Mouse (Mus musculus) megakaryocyte, adult 5-6 weeks (primary cell): ENCODE results near the gene Nova1. TPM values are rescaled to one million over a fixed set of nuclear protein-coding genes. Genes with fewer than 3 reads are reported as not detected.

Source experiments
- ATAC-seq: 2 replicates; pipeline ENCODE4 v1.8.0; 2016; ENCODE audit warnings: mild to moderate bottlenecking, inconsistent platforms; ENCODE audit not compliant: poor library complexity, severe bottlenecking
- total RNA-seq, 2 experiments: library from RNA; stranded (forward) in 1 of 2; stranded (reverse) in 1 of 2; fragments of 153-499, 151-499 nt in 1 of 2; fragments of 221-1000, 200-1000 nt in 1 of 2; gene quantifications; 2 replicates each; pipeline versions ENCODE4 v1.2.3 to v1.2.4; 2015 to 2017

Gene Nova1
- total RNA-seq (2015) (not detected in 2 replicates), total RNA-seq (2017) (not detected in 2 replicates)

DNA sequence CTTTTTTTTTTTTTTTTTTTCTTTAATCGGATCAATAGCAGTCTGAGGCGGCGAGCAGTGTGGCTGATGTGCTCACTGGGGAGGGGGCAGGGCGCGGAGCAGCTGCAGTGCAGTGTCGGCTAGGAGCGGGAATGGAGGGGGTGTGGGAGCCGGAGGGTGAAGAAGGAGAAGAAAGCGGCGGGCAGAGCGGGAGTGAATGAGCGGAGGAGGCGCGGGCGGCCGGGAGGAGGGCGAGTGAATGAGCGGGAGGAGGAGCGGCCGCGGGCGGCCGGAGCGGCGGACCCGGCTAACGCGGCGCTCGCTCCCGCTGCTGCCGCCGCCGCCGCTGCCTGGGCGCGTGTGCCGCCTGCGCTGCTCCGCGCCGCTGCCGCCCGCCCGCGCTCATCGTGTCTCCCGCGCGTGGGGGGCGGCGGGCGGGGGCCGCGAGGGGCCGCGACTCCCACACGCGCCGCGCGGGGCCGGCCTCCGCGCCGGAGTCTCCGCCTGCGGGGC, at the start of gene Nova1:
Gene Nova1, minus strand, starts transcription at position 74 of the 492 bp plus-strand sequence.
- no peak for ATAC-seq

DNA sequence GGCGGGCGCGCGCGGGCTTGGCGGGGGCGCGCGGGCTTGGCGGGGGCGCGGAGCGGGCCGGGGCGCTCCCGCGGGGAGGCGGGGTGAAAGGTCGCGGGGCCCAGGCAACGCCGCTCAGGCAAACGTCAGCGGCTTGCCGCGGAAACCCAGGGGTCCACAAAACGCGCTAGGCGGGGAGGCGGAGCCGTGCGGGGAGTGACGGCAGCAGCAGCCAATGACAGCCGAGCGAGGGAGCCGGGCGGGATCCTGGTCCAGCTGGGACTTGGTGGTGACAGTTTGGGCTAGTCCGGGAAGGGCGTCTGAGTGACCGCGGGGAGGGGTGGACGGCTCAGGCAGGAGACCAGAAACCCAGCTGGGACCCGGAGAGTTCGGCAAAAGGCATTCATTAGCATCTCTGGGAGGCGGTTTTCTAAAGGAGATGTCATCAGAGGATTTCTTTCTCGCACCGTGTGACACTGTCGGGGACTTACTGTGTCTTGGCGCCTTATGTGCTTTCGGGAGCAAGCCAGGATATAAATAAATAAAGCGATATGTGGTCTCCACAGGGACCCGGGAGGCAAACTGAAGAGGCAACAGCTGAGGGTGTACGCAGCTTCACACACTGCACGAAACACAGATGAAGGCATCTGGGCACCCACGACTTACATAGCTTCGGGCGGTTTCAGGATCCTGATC, 756 bp upstream of the Nova1 start:
- ATAC-seq: 0 out of 2 replicates have a peak, but pooled peaks have one; percentile 27

GRCm38 (mm10) chr12:46818021-46818855, 491 bp downstream of the Nova1 start:
- no peak for ATAC-seq

DNA sequence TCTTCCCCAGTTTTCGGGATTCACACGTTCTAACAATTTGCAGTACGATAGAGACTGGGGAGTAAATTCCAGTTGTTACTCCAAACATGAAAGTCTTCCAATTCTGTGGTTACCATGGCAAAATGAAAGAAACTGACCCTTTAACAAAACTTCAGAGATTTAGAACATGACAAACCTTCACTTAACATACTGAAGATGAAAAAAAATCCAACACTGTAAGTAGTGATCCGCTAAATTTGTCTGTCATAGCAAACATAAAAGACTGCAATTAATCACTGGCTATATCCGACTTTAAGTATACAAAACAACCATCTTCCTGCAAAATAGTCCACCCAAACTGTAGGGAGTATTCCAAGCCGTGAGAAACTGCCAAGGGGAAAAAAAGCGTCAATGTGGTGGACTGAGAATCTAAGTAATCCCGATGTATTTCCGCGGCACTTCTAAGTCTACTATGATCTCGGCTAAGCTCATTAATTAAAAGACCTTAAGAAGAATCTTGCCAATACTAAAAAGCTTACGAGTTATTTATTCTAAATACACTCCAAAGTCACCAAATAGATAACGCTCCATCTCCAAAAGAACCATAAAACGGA, 1.4 kb downstream of the Nova1 start:
- no peak for ATAC-seq

- no peak for ATAC-seq
Measured at GRCm38 (mm10) chr12:46816291-46816690, 2.4 kb downstream of the Nova1 start.

- ATAC-seq: no peak
Measured at GRCm38 (mm10) chr12:46815697-46816096, 3.0 kb downstream of the Nova1 start.

DNA sequence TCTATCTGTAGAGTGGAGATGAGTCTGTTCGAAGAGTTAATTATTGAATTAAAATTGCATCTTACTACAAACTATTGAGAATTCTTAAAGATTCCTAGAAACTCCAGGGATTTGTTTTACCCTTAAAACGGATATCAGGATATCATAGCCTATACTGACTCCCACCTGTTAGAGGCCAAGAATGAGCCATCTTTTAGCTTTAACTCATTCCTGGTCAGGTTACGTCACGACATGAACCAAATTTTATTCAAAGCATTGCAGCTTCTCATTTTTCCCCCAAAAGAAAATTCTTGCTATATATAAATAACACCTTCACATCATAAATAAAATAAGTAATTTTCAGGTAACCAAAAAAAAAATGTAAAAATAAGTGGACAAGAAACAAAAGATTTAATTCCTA, 3.9 kb downstream of the Nova1 start:
- ATAC-seq: no peak

DNA sequence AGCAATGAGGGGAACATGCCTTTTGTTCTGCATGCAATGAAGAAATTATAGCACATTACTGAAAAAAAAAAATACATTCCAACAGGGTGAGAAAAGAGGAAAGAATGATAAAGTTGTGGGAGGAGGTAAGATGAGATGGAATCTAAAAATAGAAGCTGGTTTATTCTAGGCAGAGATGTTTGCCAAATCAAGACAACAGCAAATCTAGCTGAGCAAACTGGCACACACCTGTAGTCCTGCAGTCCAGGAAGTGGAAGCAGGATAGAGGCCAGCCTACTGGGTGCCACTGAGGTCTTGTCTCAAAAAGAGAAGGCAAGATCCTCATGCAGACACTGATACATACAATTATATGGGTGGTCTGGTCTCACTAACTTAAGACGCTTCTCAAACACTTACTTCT, 17.4 kb downstream of the Nova1 start:
- ATAC-seq: no peak

- no peak for ATAC-seq
Measured at GRCm38 (mm10) chr12:46782301-46783280, 36.1 kb downstream of the Nova1 start.

DNA sequence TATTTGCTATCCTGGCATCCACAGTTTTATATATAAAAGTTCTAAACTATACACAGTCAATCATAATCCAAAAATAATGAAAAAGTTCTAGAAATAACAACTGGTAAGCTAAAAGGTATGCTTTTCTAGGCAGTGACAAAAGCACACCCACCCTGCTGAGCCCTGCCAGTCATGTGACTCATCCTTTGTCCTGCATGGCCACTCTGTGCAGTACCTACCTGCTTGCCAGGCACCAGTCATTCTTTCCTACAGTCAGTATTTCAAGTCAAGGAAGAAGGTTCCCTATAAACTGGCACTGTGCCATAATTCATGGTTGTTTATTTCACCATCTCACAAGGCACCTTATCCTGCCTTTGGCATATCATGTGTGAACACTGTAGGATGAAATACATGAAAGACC, 37.2 kb downstream of the Nova1 start:
- ATAC-seq: no peak

GRCm38 (mm10) chr12:46780983-46781382, 37.7 kb downstream of the Nova1 start:
- ATAC-seq: no peak

DNA sequence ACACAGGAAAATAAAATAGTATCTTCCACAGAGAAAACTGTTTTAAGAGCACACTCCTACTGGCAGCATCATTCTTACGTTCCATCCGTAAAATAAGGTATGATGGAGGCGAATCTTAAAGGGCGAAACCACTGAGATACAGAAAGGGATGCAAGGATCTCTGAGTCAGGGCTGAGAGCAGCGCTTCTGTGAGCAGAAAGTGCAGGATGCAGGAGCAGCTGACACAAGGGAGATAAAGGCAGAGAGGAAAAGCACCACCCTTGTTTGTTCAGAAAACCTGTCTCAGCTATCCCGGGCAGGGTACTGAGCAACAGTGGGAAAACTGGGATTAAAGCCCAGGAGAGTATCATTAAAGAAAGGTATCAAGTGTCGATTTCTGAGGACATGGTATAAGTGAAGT, 59.3 kb downstream of the Nova1 start:
- no peak for ATAC-seq

DNA sequence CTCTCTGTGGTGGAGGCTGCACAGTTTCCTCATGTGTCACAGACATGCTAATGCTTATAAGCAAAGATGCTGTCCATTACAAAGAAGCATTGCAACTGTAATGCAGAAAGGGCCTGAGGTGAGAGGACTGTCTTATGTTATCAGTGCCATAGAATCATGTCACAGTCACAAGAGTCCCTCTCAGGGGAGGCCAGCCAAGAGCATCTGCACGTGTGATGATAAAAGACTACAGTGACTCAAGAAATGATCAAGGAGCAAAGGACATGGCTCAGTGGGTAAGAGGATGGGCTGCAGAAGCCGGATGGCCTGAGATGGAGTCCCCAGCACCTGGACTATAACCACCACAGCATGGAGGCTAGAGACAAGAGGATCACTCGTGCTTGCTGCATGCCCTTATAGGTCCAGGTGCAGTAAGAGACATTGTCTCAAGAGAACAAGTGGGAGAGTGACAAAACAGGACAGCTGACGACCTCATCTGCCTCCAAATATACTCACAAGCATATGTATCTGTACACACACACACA, 64.3 kb downstream of the Nova1 start:
- ATAC-seq: no peak

DNA sequence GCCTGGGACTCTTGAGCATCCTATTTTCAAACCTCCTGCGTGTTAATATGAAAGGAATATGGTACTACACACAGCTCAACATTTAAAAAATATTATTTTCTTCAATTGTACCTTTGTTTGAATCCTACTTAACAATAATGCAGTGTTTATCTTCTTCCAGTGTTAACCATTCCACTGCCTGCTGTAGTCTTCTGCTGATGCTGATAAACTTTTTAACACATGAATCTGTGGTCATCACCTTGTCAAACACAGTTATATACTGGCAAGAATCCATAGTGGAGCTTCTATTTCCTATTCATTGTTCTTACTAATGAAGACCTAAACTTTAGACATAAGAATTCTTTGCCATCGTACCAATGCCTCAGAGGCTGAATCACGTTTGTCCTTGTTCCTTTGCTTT, 65.6 kb downstream of the Nova1 start:
- no peak for ATAC-seq

DNA sequence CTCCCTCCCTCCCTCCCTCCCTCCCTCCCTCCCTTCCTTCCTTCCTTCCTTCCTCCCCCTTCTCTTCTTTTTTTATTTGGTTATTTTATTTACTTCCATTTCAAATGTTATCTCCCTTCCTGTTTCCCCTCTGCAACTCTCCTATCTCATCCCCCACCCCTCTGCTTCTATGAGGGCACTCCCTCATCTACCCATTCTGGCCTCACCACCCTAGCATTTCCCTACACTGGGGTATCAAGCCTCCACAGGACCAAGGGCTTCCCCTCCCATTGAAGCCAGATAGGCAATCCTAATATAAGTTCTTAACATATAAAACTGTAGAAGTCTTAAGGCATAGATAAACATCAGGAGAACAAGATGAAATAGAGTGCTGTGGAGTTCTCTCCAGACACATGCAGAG, 85.5 kb downstream of the Nova1 start:
- ATAC-seq: no peak

- ATAC-seq: no peak
Measured at GRCm38 (mm10) chr12:46731943-46732342, 86.8 kb downstream of the Nova1 start.

- ATAC-seq: no peak
Measured at GRCm38 (mm10) chr12:46721914-46722313, 96.8 kb downstream of the Nova1 start.

- no peak for ATAC-seq
Measured at GRCm38 (mm10) chr12:46719076-46719475, 99.7 kb downstream of the Nova1 start.

DNA sequence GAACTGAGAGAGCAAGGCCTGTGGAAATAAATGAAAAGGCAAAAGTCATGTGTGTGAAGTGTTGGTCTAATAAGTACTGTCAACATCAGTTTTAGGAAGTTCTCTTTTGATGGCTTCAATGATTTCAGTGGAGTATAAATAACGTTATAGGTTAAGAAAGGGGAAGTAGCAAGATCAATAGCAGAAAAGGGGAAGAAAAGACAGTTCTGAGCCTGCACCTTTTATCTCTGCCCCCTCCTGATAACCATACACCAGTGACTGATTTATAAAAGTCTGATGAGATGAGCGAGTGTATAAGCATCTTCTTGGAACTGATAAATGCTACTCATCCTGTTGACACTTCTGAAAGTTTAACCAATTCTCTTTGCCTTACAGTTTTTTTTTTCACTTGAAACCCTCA, 108.6 kb downstream of the Nova1 start:
- no peak for ATAC-seq

DNA sequence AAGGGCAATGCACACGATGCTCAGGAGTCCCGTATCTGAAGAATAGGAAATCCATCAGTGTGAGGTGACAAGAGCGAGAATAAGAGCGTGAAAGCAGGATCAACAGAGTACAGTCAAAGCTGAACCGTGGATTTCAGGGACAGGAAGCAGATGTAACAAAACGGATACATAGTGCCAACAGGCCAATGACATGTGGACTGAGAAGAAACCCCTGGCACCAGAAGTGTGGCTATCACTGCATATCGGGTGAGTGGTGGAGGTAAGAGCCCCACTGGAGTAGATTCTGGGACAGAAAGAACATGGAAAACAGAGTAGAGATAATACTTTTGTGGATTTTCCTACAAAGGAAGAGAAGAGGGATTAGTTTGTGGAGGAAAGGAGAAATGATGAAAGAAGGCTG, 109.3 kb downstream of the Nova1 start:
- no peak for ATAC-seq
